Mouse (Mus musculus): ENCODE measurements around the gene Gm14440.
"Not testable (repeated sequence)": the region's sequence is repeated elsewhere in the genome, so short reads cannot be mapped to it uniquely, and the experiment has no call there.

Gene Gm14440

DNA sequence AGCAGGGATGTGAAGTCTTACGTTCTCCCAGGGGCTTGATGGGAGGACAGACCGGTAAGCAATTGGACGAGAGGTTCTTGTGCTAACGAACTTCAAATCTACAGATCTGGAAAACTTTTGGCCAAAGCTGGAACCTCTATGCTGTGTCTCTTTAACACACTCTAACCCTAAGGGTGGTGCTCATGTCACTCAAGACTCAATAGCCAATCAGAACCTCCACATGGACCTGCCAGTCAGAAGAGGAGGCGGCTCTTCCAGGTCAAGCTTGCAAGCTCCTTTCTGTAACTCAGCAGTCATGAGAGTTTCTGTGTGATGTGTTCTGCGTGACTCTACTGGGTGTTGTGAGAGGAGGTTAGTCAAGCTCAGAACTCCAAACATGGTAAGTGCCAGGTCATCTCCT is at the start of gene Gm14440:
Gene Gm14440 (plus strand): TSS at position 301 of the 400 bp plus-strand sequence.
- in situ Hi-C loops (cut with MboI; ENCODE audit: unreplicated experiment in 2 of 2) = not testable (repeated sequence)

Measured in v-Abl transformed pro-B cells (cell line).